Mouse (Mus musculus) cerebellum, postnatal 10 days (tissue): ENCODE data around the gene Fmnl1.

ENCODE experiments used
- DNase-seq, 2 experiments: peaks; one replicate each; pipeline ENCODE4 v3.0.0; 2021; ENCODE audit warnings: mixed read lengths in 2 of 2

Fmnl1 gene

DNA sequence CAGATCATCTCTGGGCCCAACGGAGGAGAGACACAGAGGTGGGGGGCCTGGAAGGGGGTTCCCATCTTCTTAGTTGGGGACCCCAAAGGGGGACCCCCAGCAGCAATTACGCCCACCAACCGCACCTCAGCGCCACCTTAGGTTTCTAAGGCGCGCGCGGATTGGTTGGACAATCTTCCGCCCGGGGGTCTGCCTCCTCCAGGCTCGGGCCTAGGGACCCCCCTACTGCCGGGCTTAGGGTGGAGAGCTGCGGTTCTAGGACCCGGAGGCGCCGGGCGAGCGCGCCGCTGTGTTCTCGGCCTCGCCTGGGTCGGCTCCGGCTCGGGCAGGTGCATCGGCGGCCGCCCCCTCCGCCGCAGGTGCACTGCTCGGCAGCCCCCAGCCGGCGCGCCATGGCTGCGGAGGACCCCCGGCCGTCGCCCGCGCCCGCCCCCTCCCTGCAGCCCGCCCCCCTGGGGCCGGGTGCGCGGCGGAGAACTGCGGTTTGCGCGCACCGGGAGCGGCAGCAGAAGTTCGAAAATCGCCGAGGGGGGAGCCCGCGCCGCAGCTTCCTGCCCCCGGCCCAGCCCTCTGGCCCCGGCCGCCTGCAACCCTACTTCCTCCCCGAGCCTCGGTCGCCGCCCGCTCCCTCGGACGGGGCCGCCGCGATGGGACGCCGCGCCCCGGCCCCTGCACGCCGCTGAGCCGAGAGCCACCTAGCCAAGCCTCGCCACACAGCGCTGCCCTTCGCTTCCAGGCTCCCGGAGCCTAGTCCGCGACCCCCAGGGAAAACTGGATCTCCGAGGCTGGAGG lies at the start of gene Fmnl1:
Gene Fmnl1 (plus strand): TSS at position 614 of the 792 bp plus-strand sequence.
- peak; percentile 68 to 76 for DNase-seq

DNA sequence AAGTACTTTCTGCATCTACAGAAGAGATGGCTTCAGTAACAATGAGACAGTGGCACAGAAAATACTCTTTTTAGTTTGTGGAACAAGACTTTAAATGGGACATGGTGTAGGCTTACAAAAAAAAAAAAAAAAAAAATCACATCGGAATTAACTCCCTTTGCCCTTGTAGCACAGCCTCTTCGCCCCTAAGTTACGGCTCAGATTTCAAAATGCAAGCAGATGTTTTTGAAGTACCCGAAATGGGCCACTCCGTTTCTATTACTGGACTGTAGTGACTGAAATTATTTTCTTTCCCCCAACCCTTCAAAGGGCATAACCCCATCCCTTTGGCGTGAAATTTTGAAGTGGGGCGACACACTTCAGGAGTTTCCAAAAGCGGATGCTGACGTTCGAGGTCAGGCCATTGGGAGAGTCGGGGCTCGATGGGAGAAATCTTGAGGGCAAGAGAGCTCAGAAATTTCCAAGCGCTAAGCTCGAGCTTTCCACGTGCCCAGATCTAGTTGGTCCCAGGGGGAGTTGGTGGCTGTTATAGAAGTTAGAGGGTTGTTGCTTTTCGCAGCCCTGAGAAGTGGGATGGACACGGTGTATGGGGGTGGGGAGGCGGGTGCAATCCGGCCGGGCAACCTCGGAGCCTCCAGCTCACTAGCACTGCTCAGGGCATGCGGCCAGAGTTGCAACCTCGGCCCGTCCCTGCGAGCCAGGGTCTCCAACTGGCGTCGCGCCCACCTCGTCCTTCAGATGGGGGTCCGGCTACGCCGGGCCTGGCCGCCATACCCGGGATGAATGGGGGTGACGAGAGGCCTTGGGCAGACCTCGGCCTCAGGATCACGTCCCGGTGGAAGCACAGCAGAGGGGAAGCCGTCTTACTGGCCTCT lies 39.0 kb upstream of the Fmnl1 start, which contains the start of gene Hexim2:
Gene Hexim2 (plus strand): TSS at position 729 of the 875 bp plus-strand sequence.
- DNase-seq = peak; percentile 93 to 94

GRCm38 (mm10) chr11:103132576-103133455 lies 38.1 kb upstream of the Fmnl1 start:
- peak; percentile 100 for DNase-seq

DNA sequence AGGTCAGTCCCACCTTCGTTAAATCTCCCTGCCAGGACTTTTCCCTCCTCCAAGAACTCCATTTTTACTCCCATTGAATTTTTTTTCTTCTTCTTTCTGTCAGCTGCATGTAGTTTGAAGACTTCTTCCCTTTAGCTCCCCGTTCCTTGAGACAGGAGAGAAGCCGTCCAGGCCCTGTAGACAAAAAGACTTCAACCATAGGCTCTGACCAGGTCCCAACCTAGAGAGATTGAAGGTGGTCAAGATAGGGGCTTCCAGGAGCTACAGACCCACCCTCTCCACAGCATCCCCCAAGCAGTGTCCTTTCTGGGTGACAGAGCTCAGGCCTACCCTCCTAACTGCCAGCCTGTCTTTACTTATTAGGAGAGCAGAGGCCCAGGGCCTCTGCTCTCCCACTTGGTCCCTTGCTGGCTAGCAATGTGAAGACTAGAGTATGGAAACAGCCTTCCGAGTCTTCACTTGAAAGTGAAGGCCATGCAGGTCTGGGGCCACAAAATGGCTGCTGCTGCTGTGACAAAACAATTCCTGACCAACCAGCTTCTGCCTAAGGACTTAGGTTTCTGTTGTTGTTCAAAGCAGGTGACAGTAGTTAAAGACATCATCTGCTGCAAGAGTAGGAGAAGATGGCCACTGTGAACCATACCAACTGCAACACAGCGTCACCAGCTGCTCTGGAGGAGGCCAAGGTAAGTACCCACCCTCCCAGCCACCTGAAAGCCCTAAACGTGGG lies 37.3 kb upstream of the Fmnl1 start:
- no peak for DNase-seq

DNA sequence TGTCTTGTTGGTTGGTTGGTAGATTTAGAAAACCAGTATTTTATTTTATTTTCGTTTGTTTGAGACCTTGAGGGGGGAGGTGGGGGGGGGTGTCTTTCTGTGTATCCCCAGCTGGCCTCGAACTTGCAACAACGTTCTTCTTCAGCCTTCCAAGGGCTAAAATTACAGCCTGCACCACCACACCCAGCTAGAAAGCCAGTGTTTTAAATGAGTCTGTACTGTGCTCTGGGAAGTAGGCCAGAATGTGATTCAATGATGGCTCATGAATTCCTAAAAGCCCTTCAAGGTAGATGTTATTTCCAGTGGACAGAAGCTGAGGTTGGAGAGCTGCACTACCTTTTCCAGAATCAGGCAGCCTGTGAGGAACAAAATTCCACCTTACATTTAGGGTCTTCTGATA lies 36.7 kb upstream of the Fmnl1 start:
- no peak for DNase-seq

DNA sequence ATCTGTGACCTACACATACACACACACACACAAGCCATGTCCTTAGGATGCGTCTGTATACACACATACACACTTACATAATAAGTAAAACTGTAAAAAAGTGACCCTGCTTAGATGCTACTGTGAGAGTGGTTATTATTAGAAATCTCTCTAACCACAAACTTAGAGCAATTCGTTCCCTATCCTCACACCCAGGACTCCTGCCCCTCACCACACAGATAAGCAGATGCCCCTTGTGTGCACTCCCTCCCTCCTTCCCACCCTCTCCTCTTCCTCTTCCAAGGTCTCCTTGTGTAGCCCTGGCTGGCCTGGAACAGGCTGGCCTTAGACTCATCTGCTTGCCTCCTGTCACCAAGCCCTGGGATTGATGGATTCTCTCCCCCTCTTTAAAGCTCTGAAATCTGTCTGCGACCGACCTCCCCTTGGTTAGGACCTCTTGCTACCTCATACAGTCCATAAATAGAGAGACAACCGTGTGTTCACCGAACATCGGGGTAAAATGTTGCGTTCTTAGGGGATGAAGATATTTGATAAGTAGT lies 34.8 kb upstream of the Fmnl1 start:
- no peak for DNase-seq

DNA sequence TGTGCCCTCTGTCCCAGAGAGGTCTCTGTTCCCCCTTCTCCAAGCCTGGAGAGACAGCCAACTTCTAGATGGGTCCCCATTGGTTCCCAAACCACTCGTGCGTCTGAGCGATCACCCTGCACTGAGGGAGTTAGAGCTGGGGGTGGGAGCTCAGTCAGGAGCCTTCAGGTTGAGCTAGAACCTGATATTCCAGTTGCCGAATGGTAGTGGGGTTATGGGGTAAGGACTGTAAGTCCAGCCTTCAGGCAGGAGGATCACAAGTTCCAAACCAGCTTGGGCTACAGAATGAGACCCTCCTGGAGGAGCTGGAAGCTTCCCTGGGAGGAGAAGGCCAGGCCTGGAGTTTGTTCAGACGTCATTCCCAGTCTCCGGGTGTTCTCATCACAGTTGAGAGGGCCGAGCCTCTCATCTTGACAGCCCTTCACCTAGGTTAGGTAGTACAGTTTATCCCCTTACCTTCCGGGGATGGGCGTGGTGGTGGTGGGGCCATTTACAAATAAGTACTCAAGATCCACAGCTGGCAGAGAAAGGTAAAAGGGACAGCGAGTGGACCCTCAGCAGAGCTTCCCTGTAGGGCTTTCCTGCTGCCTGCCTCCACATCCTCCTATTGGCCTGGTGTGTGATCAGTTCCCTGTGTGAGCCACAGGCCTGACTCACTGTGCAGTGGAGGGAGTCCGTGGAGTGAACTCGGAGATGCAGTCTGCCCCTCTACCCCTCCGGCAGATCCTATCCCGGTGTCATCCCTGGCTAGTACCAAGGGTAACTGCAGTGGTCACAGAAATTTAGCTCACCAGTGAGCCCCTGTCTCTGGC lies 30.8 kb upstream of the Fmnl1 start:
- no peak for DNase-seq

DNA sequence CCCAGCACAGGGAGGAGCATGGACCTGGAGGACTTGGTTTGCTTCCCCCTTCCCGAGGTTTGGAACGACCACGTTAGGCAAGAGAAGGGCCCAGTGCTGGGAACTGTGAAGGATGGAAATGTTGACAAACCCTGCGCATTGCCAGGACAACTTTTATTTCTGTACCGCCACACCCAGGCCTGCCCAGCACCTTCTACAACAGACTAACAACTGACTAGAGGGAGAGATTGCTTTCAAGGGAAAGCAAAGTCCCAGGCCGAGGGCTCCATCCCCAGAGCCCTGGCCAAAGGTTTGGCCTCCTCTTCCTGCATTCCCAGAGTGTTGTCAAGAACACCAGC lies 30.2 kb upstream of the Fmnl1 start:
- DNase-seq = no peak

DNA sequence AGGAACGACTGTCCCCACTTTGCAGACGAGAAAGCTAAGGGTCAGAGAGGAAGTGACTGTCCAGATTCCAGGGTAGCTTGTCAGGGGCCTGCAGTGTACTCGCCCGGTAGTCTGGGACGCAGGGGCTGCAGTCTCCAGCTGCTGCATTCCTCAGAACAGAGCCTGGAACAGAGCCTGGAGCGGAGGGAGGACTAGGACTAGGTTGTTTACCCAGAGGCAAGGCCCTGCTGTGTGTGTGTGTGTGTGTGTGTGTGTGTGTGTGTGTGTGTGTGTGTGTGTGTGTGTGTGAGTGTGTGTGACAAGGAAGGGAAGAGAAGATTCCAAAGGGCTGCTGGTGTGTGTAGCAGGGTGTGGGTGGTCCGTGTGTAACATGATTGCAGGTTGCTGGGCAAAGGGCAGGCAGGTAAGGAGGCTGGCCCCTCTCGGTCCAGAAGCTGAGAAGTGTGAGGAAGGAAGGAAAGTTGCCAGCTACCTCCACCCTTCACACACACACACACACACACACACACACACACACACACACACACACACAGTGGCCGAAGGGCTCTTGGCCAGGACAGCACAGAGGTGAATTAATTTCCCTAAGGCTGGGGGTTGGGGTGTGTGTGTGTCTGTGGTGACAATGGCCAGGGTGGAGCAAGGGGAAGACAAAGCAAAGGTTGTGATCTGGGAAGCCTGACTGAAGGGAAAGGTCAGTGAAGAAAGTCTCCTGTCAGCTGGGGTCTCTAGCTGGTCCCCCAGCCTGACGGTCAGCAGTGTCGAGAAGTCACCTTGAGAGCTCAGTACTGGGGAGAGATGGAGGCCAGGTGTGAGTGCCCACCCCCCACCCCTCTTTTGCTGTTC lies 29.6 kb upstream of the Fmnl1 start:
- peak in 1 of 2 experiments; percentile 40 for DNase-seq

- peak in 1 of 2 experiments; percentile 47 for DNase-seq
These were observed 29.0 kb upstream of the Fmnl1 start for GRCm38 (mm10) chr11:103141944-103142255.

DNA sequence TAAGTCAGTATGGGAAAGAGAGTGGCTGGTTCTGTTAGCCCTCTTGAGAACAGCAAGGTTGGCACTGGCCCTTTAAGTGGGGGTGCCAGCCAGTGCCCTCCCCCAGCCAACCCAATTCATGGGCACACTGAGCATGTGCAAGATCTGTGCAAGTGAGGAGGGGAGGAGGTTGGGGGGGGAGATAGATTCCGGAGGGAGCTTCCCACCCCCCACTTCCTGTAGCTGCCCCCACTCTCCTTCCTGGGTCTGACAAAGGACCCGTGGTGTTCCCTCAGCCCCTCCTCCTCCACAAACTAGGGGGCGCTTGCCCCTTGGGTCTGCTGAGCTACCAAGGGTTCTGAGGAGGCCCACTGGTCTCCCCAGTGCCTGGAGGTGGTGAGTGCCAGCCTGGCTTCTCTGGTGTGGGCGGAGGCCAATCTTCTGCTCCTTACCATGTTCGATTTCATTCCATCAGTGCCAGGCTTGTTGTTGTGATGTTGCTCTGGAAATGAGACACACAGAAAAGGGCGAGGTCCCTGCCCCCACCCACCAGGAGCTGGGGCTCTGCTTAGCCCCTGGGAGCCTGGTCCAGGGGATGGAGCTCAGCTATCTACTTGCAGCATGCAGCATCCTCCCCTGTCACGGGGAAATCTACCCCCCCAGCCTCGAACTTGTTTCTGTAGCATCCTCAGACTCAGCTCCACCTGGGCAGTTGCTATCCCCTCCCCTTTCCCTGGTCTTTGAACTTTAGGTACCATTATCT lies 28.3 kb upstream of the Fmnl1 start:
- DNase-seq = peak; percentile 90 to 92

- peak; percentile 51 to 61 for DNase-seq
These were observed 26.3 kb upstream of the Fmnl1 start for GRCm38 (mm10) chr11:103144309-103145285.

DNA sequence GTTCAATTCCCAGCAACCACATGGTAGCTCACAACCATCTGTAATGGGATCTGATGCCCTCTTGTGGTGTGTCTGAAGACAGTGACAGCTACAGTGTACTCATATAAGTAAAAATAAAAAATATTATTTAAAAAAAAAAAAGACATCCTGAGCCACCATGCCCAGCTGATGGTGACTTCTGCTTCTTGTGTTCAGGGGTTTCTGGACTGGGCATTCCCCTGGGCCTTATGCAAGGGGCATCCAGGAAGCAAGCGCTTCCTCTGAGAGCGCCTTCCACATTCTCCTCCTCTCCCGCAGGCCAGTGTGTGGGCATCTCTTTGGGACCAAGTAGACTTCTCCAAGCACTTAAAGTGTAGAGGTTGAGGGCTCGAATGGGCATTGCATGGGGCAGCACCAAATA lies 24.5 kb upstream of the Fmnl1 start:
- no peak for DNase-seq

- DNase-seq = no peak
These were observed 23.1 kb upstream of the Fmnl1 start for GRCm38 (mm10) chr11:103147766-103148165.

DNA sequence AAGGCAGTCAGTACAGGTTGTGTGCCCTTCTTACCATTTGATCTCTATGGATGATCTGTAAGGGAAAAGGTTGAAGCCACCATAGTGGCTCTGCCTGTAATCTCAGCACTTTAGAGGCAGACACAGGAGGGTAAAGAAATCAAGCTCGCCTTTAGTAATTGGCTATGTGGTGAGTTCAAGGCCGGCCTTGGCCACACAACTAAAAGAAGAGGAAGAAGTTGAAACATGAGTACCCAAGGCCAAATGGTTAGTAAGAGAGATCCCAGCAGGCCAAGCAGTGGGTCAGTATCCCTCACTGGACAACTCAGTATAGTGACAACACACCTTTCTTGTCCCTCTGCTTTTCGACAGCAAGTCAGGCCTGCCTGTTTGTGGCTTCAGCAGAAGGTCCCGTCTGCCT lies 21.1 kb upstream of the Fmnl1 start:
- no peak for DNase-seq

- peak; percentile 99 for DNase-seq
These were observed 12.1 kb upstream of the Fmnl1 start for GRCm38 (mm10) chr11:103158621-103159478.

- DNase-seq = no peak
These were observed 10.2 kb upstream of the Fmnl1 start for GRCm38 (mm10) chr11:103160738-103161137.
